Mouse (Mus musculus) hindbrain, embryonic 11.5 days (tissue): ENCODE measurements around the gene Trim9. TPM values are rescaled to one million over a fixed set of nuclear protein-coding genes. Genes with fewer than 3 reads are reported as not detected.

Source experiments
- ATAC-seq: fragments of 200-750 bp; cut with Nextera tagmentation; 2 replicates; pipeline ENCODE4 v1.8.0; 2017; ENCODE audit warnings: mild to moderate bottlenecking, moderate TSS enrichment, moderate library complexity; ENCODE audit not compliant: low FRiP score
- DNase-seq: peaks from one replicate; pipeline ENCODE4 v3.0.0-alpha.2; 2015; ENCODE audit warnings: low spot score
- H3K27ac ChIP-seq: fragments of 300-500 bp; sonication (generic); 2 replicates; pipeline ENCODE4 v1.5.1; 2014; ENCODE audit warnings: mild to moderate bottlenecking, low read depth, low read length
- H3K27me3 ChIP-seq: fragments of 300-500 bp; sonication (generic); 2 replicates; pipeline ENCODE4 v1.6.1; 2014; ENCODE audit warnings: mild to moderate bottlenecking, low read length, moderate library complexity, mixed read lengths; ENCODE audit not compliant: control insufficient read depth, insufficient read depth
- H3K36me3 ChIP-seq: fragments of 300-500 bp; sonication (generic); 2 replicates; pipeline ENCODE4 v1.6.1; 2014; ENCODE audit warnings: mild to moderate bottlenecking, low read length, moderate library complexity, mixed read lengths; ENCODE audit not compliant: control insufficient read depth, insufficient read depth
- H3K4me1 ChIP-seq: fragments of 300-500 bp; sonication (generic); replicated peaks from 2 replicates; pipeline ENCODE4 v1.6.1; 2014; ENCODE audit warnings: low read length, mixed read lengths; ENCODE audit not compliant: control insufficient read depth, insufficient read depth
- H3K4me2 ChIP-seq: fragments of 300-500 bp; sonication (generic); replicated peaks from 2 replicates; pipeline ENCODE4 v1.6.1; 2014; ENCODE audit warnings: mild to moderate bottlenecking, low read depth, low read length
- H3K4me3 ChIP-seq: fragments of 300-500 bp; sonication (generic); 2 replicates; pipeline ENCODE4 v1.5.1; 2014; ENCODE audit warnings: low read depth, low read length
- H3K9ac ChIP-seq: fragments of 300-500 bp; sonication (generic); 2 replicates; pipeline ENCODE4 v1.6.1; 2014; ENCODE audit warnings: low read depth, low read length
- H3K9me3 ChIP-seq: fragments of 300-500 bp; sonication (generic); 2 replicates; pipeline ENCODE4 v1.6.1; 2016; ENCODE audit warnings: low read length; ENCODE audit not compliant: control insufficient read depth
- WGBS: fragments of 180-500 bp; shearing (Covaris S2); extraction: QIAGEN DNeasy Blood & Tissue Kit; methylation state at CpG from one replicate; pipeline ENCODE4 v1.1.7; 2014; 5-methylcytosine and 5-hydroxymethylcytosine counted together
- polyA plus RNA-seq: library from polyadenylated mRNA; unstranded; fragments of >200 nt; fragmentation: Nextera tagmentation; extraction: Ambion mirVana; gene quantifications from 2 replicates; pipeline ENCODE4 v1.2.1, GENCODE M21; 2014

Trim9 gene
- polyA plus RNA-seq, 1 experiment from 2014 or later = 18.4 TPM

GRCm38 (mm10) chr12:70196341-70196740 lies 151.1 kb downstream of the Trim9 start:
- H3K4me3 ChIP-seq = no peak overlapping the region
- no peaks in the 10 kb centered on the region for H3K27me3 ChIP-seq
- ATAC-seq = no peak
- H3K4me1 ChIP-seq = no peaks in the 10 kb centered on the region
- no peak for DNase-seq
- H3K9me3 ChIP-seq = no peaks in the 10 kb centered on the region
- H3K9ac ChIP-seq = no peak overlapping the region
- 88% methylated on average over 5 of the region's 5 CpGs for WGBS
- H3K36me3 ChIP-seq = no peaks in the 10 kb centered on the region
- H3K27ac ChIP-seq = no peak overlapping the region
- H3K4me2 ChIP-seq = no peak overlapping the region

- H3K9ac ChIP-seq = no peak overlapping the region
- no peak overlapping the region for H3K4me3 ChIP-seq
- WGBS = over 99% methylated on average over 6 of the region's 6 CpGs
- DNase-seq (no peak), ATAC-seq (no peak)
- H3K27me3 ChIP-seq = no peaks in the 10 kb centered on the region
- H3K4me2 ChIP-seq = no peak overlapping the region
- H3K4me1 ChIP-seq = no peaks in the 10 kb centered on the region
- no peaks in the 10 kb centered on the region for H3K9me3 ChIP-seq
- no peaks in the 10 kb centered on the region for H3K36me3 ChIP-seq
- H3K27ac ChIP-seq = no peak overlapping the region
Observed at GRCm38 (mm10) chr12:70195426-70195825, 152.0 kb downstream of the Trim9 start.

Other genes starting within 250 kb of the Trim9 start
- 14.9 and 15.4 TPM in 2 replicates for gene Nin, start 233.9 kb downstream of the Trim9 start, polyA plus RNA-seq
- not detected in 2 replicates for gene Abhd12b, start 193.5 kb downstream of the Trim9 start, polyA plus RNA-seq
- 6.6 and 6.8 TPM in 2 replicates for gene Pygl, start 116.1 kb downstream of the Trim9 start, polyA plus RNA-seq
- 104 and 133 TPM in 2 replicates for gene Tmx1, start 105.5 kb upstream of the Trim9 start, polyA plus RNA-seq